Mouse (Mus musculus) megakaryocyte, embryonic 14.5 days (primary cell): ENCODE data around the gene Pate2.

Experiments used
- FLI1 ChIP-seq: IDR thresholded peaks from 2 replicates; pipeline ENCODE4 v1.6.1; 2012; ENCODE audit warnings: low read length, inconsistent platforms, mixed read lengths
- GATA1 ChIP-seq: IDR thresholded peaks from 3 replicates; pipeline ENCODE4 v1.6.1; 2012; ENCODE audit warnings: mixed read lengths, low read length, inconsistent platforms, borderline replicate concordance

- TF ChIP-seq FLI1 (no peak), GATA1 (no peak)
Measured at GRCm38 (mm10) chr9:35543099-35543860, 26.8 kb upstream of the Pate2 start.
